Mouse (Mus musculus): ENCODE data around the gene Ftcd.

DNA sequence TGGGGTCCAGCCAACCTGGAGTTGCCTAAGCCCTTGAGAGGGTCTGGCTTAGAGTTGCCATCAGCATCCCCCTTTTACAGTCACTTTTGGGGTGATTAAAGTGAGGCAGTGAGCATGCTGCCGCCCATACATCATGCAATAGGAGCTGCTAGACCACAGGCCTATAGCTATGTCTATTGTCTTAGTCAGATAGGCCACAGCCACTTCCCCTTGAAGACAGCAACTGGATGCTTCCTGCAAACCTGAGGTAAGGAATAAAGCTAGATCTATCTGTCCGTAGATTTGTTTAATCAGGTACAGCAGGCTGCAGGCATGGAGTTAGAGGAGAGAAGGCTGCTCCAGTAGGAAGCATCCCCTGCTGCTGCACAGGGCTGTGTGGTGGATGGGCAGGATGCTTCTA, 4.4 kb upstream of the Ftcd start:
- TF ChIP-seq TAL1 (IDR thresholded peaks at IDR 0.05; ENCODE audit: low read length) = no peak
- TF ChIP-seq GATA1 (IDR thresholded peaks at IDR 0.05; ENCODE audit: low read length) = no peak

Data from erythroblast, embryonic 14.5 days (primary cell).